Mouse (Mus musculus): ENCODE data around the gene Sbk1. TPM values are rescaled to one million over a fixed set of nuclear protein-coding genes. Genes with fewer than 3 reads are reported as not detected.

The Sbk1 gene
- polyA plus RNA-seq, 1 experiment, result 24.7 TPM

GRCm38 (mm10) chr7:126234611-126235010, 37.8 kb upstream of the Sbk1 start:
- H3K4me1 ChIP-seq (ENCODE audit: control insufficient read depth, insufficient read depth, low read length), result peaks cover 3% of the 10 kb centered on the region
- no peak overlapping the region for H3K9ac ChIP-seq (ENCODE audit: low read depth, poor library complexity, severe bottlenecking)
- H3K4me3 ChIP-seq (ENCODE audit: low read depth, low read length), result no peak overlapping the region
- TF ChIP-seq POLR2A (IDR thresholded peaks at IDR 0.05; ENCODE audit: insufficient read depth, low read length), result no peak
- TF ChIP-seq CTCF (IDR thresholded peaks at IDR 0.05; ENCODE audit: low read depth, low read length), result no peak
- TF ChIP-seq EP300 (IDR thresholded peaks at IDR 0.05; ENCODE audit: insufficient read depth, low read depth, low read length), result no peak
- H3K36me3 ChIP-seq (ENCODE audit: control insufficient read depth, insufficient read depth, low read length, poor library complexity, severe bottlenecking), result no peaks in the 10 kb centered on the region
- no peak overlapping the region for H3K27ac ChIP-seq (ENCODE audit: insufficient read depth, low read length)
- H3K27me3 ChIP-seq (ENCODE audit: control insufficient read depth, insufficient read depth, low read length, poor library complexity, severe bottlenecking), result no peaks in the 10 kb centered on the region
- H3K9me3 ChIP-seq (replicated peaks; ENCODE audit: control insufficient read depth, insufficient read depth, low read length, poor library complexity, severe bottlenecking), result no peaks in the 10 kb centered on the region

- Histone ChIP-seq H3K4me1 (ENCODE audit: control insufficient read depth, insufficient read depth, low read length) (peaks cover 3% of the 10 kb centered on the region), H3K4me3 (ENCODE audit: low read depth, low read length) (no peak overlapping the region), H3K27me3 (ENCODE audit: control insufficient read depth, insufficient read depth, low read length, poor library complexity, severe bottlenecking) (no peaks in the 10 kb centered on the region), H3K36me3 (ENCODE audit: control insufficient read depth, insufficient read depth, low read length, poor library complexity, severe bottlenecking) (no peaks in the 10 kb centered on the region), H3K27ac (ENCODE audit: insufficient read depth, low read length) (no peak overlapping the region), H3K9me3 (replicated peaks; ENCODE audit: control insufficient read depth, insufficient read depth, low read length, poor library complexity, severe bottlenecking) (no peaks in the 10 kb centered on the region), H3K9ac (ENCODE audit: low read depth, poor library complexity, severe bottlenecking) (no peak overlapping the region)
- TF ChIP-seq POLR2A (IDR thresholded peaks at IDR 0.05; ENCODE audit: insufficient read depth, low read length), result no peak
- TF ChIP-seq EP300 (IDR thresholded peaks at IDR 0.05; ENCODE audit: insufficient read depth, low read depth, low read length), result peak; percentile 76
These were observed 36.2 kb upstream of the Sbk1 start for GRCm38 (mm10) chr7:126236083-126236793.

- no peak overlapping the region for H3K27ac ChIP-seq (ENCODE audit: insufficient read depth, low read length)
- TF ChIP-seq CTCF (IDR thresholded peaks at IDR 0.05; ENCODE audit: low read depth, low read length) (no peak), EP300 (IDR thresholded peaks at IDR 0.05; ENCODE audit: insufficient read depth, low read depth, low read length) (no peak), POLR2A (IDR thresholded peaks at IDR 0.05; ENCODE audit: insufficient read depth, low read length) (no peak)
- no peaks in the 10 kb centered on the region for H3K36me3 ChIP-seq (ENCODE audit: control insufficient read depth, insufficient read depth, low read length, poor library complexity, severe bottlenecking)
- H3K27me3 ChIP-seq (ENCODE audit: control insufficient read depth, insufficient read depth, low read length, poor library complexity, severe bottlenecking), result no peaks in the 10 kb centered on the region
- peaks cover 3% of the 10 kb centered on the region for H3K4me1 ChIP-seq (ENCODE audit: control insufficient read depth, insufficient read depth, low read length)
- H3K9ac ChIP-seq (ENCODE audit: low read depth, poor library complexity, severe bottlenecking), result no peak overlapping the region
- no peak overlapping the region for H3K4me3 ChIP-seq (ENCODE audit: low read depth, low read length)
- H3K9me3 ChIP-seq (replicated peaks; ENCODE audit: control insufficient read depth, insufficient read depth, low read length, poor library complexity, severe bottlenecking), result no peaks in the 10 kb centered on the region
These were observed 35.6 kb upstream of the Sbk1 start for GRCm38 (mm10) chr7:126236794-126237192.

DNA sequence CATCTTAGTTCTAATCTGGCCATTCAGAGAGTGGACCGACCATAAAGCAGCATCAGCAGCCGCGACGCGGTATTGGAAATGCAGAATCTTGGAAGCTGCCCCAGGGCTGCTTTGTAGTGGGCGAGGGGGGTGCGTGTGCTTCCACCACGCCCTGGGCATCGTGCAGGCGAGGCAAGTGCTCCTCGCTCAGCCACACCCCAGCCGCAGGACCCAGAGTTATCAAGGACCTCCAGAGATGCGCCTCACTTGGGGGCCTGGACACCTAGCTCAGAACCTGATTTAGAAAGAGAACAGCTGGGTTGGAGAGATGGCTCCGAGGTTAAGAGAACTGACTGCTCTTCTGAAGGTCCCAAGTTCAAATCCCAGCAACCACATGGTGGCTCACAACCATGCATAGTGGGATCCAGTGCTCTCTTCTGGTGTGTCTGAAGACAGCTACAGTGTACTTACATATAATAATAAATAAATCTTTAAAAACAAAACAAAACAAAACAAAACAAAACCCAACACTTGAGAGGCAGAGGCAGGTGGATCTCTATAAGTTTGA, 31.5 kb upstream of the Sbk1 start:
- no peaks in the 10 kb centered on the region for H3K27me3 ChIP-seq (ENCODE audit: control insufficient read depth, insufficient read depth, low read length, poor library complexity, severe bottlenecking)
- TF ChIP-seq EP300 (IDR thresholded peaks at IDR 0.05; ENCODE audit: insufficient read depth, low read depth, low read length), result no peak
- no peak for TF ChIP-seq POLR2A (IDR thresholded peaks at IDR 0.05; ENCODE audit: insufficient read depth, low read length)
- no peak for TF ChIP-seq CTCF (IDR thresholded peaks at IDR 0.05; ENCODE audit: low read depth, low read length)
- no peaks in the 10 kb centered on the region for H3K9me3 ChIP-seq (replicated peaks; ENCODE audit: control insufficient read depth, insufficient read depth, low read length, poor library complexity, severe bottlenecking)
- no peak overlapping the region for H3K27ac ChIP-seq (ENCODE audit: insufficient read depth, low read length)
- no peak overlapping the region for H3K4me3 ChIP-seq (ENCODE audit: low read depth, low read length)
- no peak overlapping the region for H3K9ac ChIP-seq (ENCODE audit: low read depth, poor library complexity, severe bottlenecking)
- H3K36me3 ChIP-seq (ENCODE audit: control insufficient read depth, insufficient read depth, low read length, poor library complexity, severe bottlenecking), result no peaks in the 10 kb centered on the region
- peaks cover 3% of the 10 kb centered on the region for H3K4me1 ChIP-seq (ENCODE audit: control insufficient read depth, insufficient read depth, low read length)

DNA sequence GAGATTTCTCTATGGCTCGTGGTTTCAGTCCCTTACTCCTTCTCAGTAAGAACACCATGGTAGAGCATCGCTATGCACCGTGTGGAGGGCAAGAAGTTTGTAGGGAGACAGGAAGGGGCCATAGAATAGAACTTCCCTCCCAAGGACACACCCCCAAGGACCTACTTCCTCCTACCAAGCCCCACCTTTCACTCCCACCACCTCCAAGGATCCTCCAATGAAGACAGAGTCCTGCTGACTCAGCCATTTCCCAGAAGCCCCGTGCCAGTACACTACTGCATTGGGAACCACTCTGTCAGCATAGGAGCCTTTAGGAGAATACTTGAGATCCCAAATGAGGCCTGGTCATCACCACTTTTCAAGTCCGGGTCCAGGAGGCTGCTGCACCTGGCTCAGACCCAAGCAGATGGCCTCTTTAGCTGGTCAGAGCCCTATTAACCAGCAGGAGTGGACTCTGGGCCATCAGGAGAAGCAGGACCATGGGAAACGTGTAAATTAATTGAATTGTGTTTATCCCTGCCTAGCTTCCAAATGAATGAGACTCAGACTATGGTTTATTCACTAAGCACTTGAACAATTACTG, 28.2 kb upstream of the Sbk1 start:
- H3K27ac ChIP-seq (ENCODE audit: insufficient read depth, low read length), result no peak overlapping the region
- no peaks in the 10 kb centered on the region for H3K27me3 ChIP-seq (ENCODE audit: control insufficient read depth, insufficient read depth, low read length, poor library complexity, severe bottlenecking)
- H3K9me3 ChIP-seq (replicated peaks; ENCODE audit: control insufficient read depth, insufficient read depth, low read length, poor library complexity, severe bottlenecking), result no peaks in the 10 kb centered on the region
- H3K4me1 ChIP-seq (ENCODE audit: control insufficient read depth, insufficient read depth, low read length), result peaks cover 3% of the 10 kb centered on the region
- no peaks in the 10 kb centered on the region for H3K36me3 ChIP-seq (ENCODE audit: control insufficient read depth, insufficient read depth, low read length, poor library complexity, severe bottlenecking)
- no peak overlapping the region for H3K9ac ChIP-seq (ENCODE audit: low read depth, poor library complexity, severe bottlenecking)
- no peak overlapping the region for H3K4me3 ChIP-seq (ENCODE audit: low read depth, low read length)
- TF ChIP-seq EP300 (IDR thresholded peaks at IDR 0.05; ENCODE audit: insufficient read depth, low read depth, low read length) (no peak), CTCF (IDR thresholded peaks at IDR 0.05; ENCODE audit: low read depth, low read length) (no peak), POLR2A (IDR thresholded peaks at IDR 0.05; ENCODE audit: insufficient read depth, low read length) (no peak)

DNA sequence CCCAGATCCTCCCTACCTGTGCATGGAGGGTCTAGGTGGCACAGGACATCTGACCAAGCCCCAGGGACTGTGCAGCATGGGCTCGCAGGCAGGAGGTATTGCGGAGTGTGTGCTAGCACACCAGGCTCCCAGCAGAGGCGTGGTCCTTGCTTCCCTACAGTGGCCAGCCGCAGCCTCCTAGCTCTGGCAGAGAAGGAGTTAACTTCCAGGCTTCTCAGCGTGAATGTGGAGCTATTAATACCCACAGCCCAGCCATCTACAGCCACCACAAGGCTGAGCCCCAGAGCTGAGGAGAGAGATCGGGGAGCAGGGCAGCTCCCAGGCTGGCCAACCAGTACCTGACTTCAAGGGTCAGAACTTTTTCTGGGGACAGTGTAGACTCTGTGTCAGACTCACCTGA, 24.3 kb upstream of the Sbk1 start:
- H3K9ac ChIP-seq (ENCODE audit: low read depth, poor library complexity, severe bottlenecking), result no peak overlapping the region
- no peaks in the 10 kb centered on the region for H3K27me3 ChIP-seq (ENCODE audit: control insufficient read depth, insufficient read depth, low read length, poor library complexity, severe bottlenecking)
- no peaks in the 10 kb centered on the region for H3K36me3 ChIP-seq (ENCODE audit: control insufficient read depth, insufficient read depth, low read length, poor library complexity, severe bottlenecking)
- peaks cover 3% of the 10 kb centered on the region for H3K4me1 ChIP-seq (ENCODE audit: control insufficient read depth, insufficient read depth, low read length)
- TF ChIP-seq EP300 (IDR thresholded peaks at IDR 0.05; ENCODE audit: insufficient read depth, low read depth, low read length) (no peak), POLR2A (IDR thresholded peaks at IDR 0.05; ENCODE audit: insufficient read depth, low read length) (no peak), CTCF (IDR thresholded peaks at IDR 0.05; ENCODE audit: low read depth, low read length) (no peak)
- H3K4me3 ChIP-seq (ENCODE audit: low read depth, low read length), result no peak overlapping the region
- no peaks in the 10 kb centered on the region for H3K9me3 ChIP-seq (replicated peaks; ENCODE audit: control insufficient read depth, insufficient read depth, low read length, poor library complexity, severe bottlenecking)
- no peak overlapping the region for H3K27ac ChIP-seq (ENCODE audit: insufficient read depth, low read length)

Data from ES-Bruce4 (cell line).